Mouse (Mus musculus) hindbrain, postnatal 0 days (tissue): ENCODE measurements at regions not wholly inside any gene's neighbourhood (a gene's known extent, or its start where the extent isn't known, plus 50 kb on each side); places are given as distances from the start of the nearest gene placed in this dataset.

Experiments used
- ATAC-seq: fragments of 200-750 bp; cut with Nextera tagmentation; 2 replicates; pipeline ENCODE4 v1.8.0; 2017; ENCODE audit warnings: mild to moderate bottlenecking, moderate TSS enrichment, moderate library complexity
- DNase-seq: peaks from one replicate; pipeline ENCODE4 v3.0.0-alpha.2; 2015; ENCODE audit warnings: low spot score
- H3K27ac ChIP-seq: fragments of 300-500 bp; sonication (generic); 2 replicates; pipeline ENCODE4 v1.5.1; 2014; ENCODE audit warnings: mild to moderate bottlenecking
- H3K27me3 ChIP-seq: fragments of 300-500 bp; sonication (generic); 2 replicates; pipeline ENCODE4 v1.6.1; 2014; ENCODE audit warnings: low read length, mixed read lengths; ENCODE audit not compliant: insufficient read depth
- H3K36me3 ChIP-seq: fragments of 300-500 bp; sonication (generic); 2 replicates; pipeline ENCODE4 v1.6.1; 2014; ENCODE audit warnings: low read length, mixed read lengths; ENCODE audit not compliant: insufficient read depth
- H3K4me1 ChIP-seq: fragments of 300-500 bp; sonication (generic); 2 replicates; pipeline ENCODE4 v1.6.1; 2014; ENCODE audit warnings: antibody characterized with exemption, low read length, mixed read lengths; ENCODE audit not compliant: insufficient read depth
- H3K4me2 ChIP-seq: fragments of 300-500 bp; sonication (generic); 2 replicates; pipeline ENCODE4 v1.6.1; 2014; ENCODE audit warnings: low read depth, mild to moderate bottlenecking, low read length, moderate library complexity, mixed read lengths
- H3K4me3 ChIP-seq: fragments of 300-500 bp; sonication (generic); 2 replicates; pipeline ENCODE4 v1.5.1; 2014; ENCODE audit warnings: low read length
- H3K9ac ChIP-seq: fragments of 300-500 bp; sonication (generic); replicated peaks from 2 replicates; pipeline ENCODE4 v1.6.1; 2014; ENCODE audit warnings: mild to moderate bottlenecking, low read length, moderate library complexity, mixed read lengths
- H3K9me3 ChIP-seq: fragments of 300-500 bp; sonication (generic); 2 replicates; pipeline ENCODE4 v1.6.1; 2016; ENCODE audit warnings: low read length, mixed read lengths
- CTCF ChIP-seq: IDR thresholded peaks from 2 replicates; pipeline ENCODE4 v1.5.1; 2016; ENCODE audit warnings: antibody characterized with exemption, control low read depth, low read depth
- WGBS: fragments of 180-500 bp; shearing (Covaris S2); extraction: QIAGEN DNeasy Blood & Tissue Kit; methylation state at CpG from one replicate; pipeline ENCODE4 v1.1.7; 2014; 5-methylcytosine and 5-hydroxymethylcytosine counted together

GRCm38 (mm10) chr14:99617374-99617773 lies 318.9 kb downstream of the Klf5 start:
- H3K9me3 ChIP-seq: no peaks in the 10 kb centered on the region
- ATAC-seq (no peak), DNase-seq (no peak)
- H3K9ac ChIP-seq: no peak overlapping the region
- H3K4me2 ChIP-seq: no peak overlapping the region
- H3K4me1 ChIP-seq: no peaks in the 10 kb centered on the region
- no peaks in the 10 kb centered on the region for H3K36me3 ChIP-seq
- no peaks in the 10 kb centered on the region for H3K27me3 ChIP-seq
- 93% methylated on average over 2 of the region's 2 CpGs for WGBS
- no peak overlapping the region for H3K27ac ChIP-seq
- TF ChIP-seq CTCF: no peak
- H3K4me3 ChIP-seq: no peak overlapping the region

GRCm38 (mm10) chr14:99621538-99621937 lies 323.0 kb downstream of the Klf5 start:
- Histone ChIP-seq H3K9ac (no peak overlapping the region), H3K4me3 (no peak overlapping the region), H3K4me1 (no peaks in the 10 kb centered on the region), H3K9me3 (no peaks in the 10 kb centered on the region), H3K36me3 (no peaks in the 10 kb centered on the region), H3K4me2 (no peak overlapping the region), H3K27me3 (no peaks in the 10 kb centered on the region), H3K27ac (no peak overlapping the region)
- WGBS: 84% methylated on average over 3 of the region's 3 CpGs
- TF ChIP-seq CTCF: no peak
- DNase-seq: no peak
- no peak for ATAC-seq

- H3K27me3 ChIP-seq: no peaks in the 10 kb centered on the region
- H3K36me3 ChIP-seq: no peaks in the 10 kb centered on the region
Observed at GRCm38 (mm10) chr14:99624380-99625327, 326.2 kb downstream of the Klf5 start.

GRCm38 (mm10) chr14:99627615-99628014 lies 329.1 kb downstream of the Klf5 start:
- ATAC-seq (no peak), DNase-seq (no peak)
- H3K27me3 ChIP-seq: no peaks in the 10 kb centered on the region
- H3K9ac ChIP-seq: no peak overlapping the region
- H3K9me3 ChIP-seq: no peaks in the 10 kb centered on the region
- no peak for TF ChIP-seq CTCF
- no peak overlapping the region for H3K4me3 ChIP-seq
- no peaks in the 10 kb centered on the region for H3K36me3 ChIP-seq
- H3K4me1 ChIP-seq: no peaks in the 10 kb centered on the region
- H3K4me2 ChIP-seq: no peak overlapping the region
- no peak overlapping the region for H3K27ac ChIP-seq
- 86% methylated on average over 1 of the region's 1 CpGs for WGBS

More at GRCm38 (mm10) chr14:99624380-99625327, 326.2 kb downstream of the Klf5 start:
- H3K9me3 ChIP-seq: no peaks in the 10 kb centered on the region
- no peak overlapping the region for H3K27ac ChIP-seq
- H3K4me3 ChIP-seq: no peak overlapping the region
- no peak for TF ChIP-seq CTCF
- no peaks in the 10 kb centered on the region for H3K4me1 ChIP-seq
- no peak for ATAC-seq
- 86% methylated on average over 10 of the region's 10 CpGs for WGBS
- DNase-seq: no peak
- H3K9ac ChIP-seq: no peak overlapping the region
- H3K4me2 ChIP-seq: no peak overlapping the region

GRCm38 (mm10) chr14:99631092-99631491 lies 332.6 kb downstream of the Klf5 start:
- Histone ChIP-seq H3K4me1 (no peaks in the 10 kb centered on the region), H3K36me3 (no peaks in the 10 kb centered on the region), H3K27ac (no peak overlapping the region), H3K4me3 (no peak overlapping the region), H3K27me3 (no peaks in the 10 kb centered on the region), H3K9ac (no peak overlapping the region), H3K9me3 (no peaks in the 10 kb centered on the region), H3K4me2 (no peak overlapping the region)
- WGBS: 74% methylated on average over 10 of the region's 10 CpGs
- TF ChIP-seq CTCF: no peak
- ATAC-seq (no peak), DNase-seq (peak; percentile 14)

GRCm38 (mm10) chr14:99632444-99632843 lies 334.0 kb downstream of the Klf5 start:
- H3K9ac ChIP-seq: no peak overlapping the region
- DNase-seq: no peak
- H3K4me2 ChIP-seq: no peak overlapping the region
- no peak overlapping the region for H3K4me3 ChIP-seq
- H3K4me1 ChIP-seq: no peaks in the 10 kb centered on the region
- H3K9me3 ChIP-seq: no peaks in the 10 kb centered on the region
- TF ChIP-seq CTCF: no peak
- no peak overlapping the region for H3K27ac ChIP-seq
- 40% methylated on average over 4 of the region's 4 CpGs for WGBS
- no peaks in the 10 kb centered on the region for H3K36me3 ChIP-seq
- ATAC-seq: no peak
- no peaks in the 10 kb centered on the region for H3K27me3 ChIP-seq

- no peak for ATAC-seq
- no peak for DNase-seq
- H3K4me3 ChIP-seq: no peak overlapping the region
- no peak overlapping the region for H3K9ac ChIP-seq
- no peak overlapping the region for H3K27ac ChIP-seq
- no peaks in the 10 kb centered on the region for H3K9me3 ChIP-seq
- TF ChIP-seq CTCF: no peak
- H3K4me1 ChIP-seq: no peaks in the 10 kb centered on the region
- no peak overlapping the region for H3K4me2 ChIP-seq
- 90% methylated on average over 4 of the region's 4 CpGs for WGBS
- no peaks in the 10 kb centered on the region for H3K27me3 ChIP-seq
- no peaks in the 10 kb centered on the region for H3K36me3 ChIP-seq
Observed at GRCm38 (mm10) chr14:99635556-99636150, 337.2 kb downstream of the Klf5 start.
